Mouse (Mus musculus): ENCODE data around the gene Serpina12. TPM values are rescaled to one million over a fixed set of nuclear protein-coding genes. Genes with fewer than 3 reads are reported as not detected.

Gene Serpina12
- polyA plus RNA-seq (2012; rRNA removed): not detected in 2 replicates

DNA sequence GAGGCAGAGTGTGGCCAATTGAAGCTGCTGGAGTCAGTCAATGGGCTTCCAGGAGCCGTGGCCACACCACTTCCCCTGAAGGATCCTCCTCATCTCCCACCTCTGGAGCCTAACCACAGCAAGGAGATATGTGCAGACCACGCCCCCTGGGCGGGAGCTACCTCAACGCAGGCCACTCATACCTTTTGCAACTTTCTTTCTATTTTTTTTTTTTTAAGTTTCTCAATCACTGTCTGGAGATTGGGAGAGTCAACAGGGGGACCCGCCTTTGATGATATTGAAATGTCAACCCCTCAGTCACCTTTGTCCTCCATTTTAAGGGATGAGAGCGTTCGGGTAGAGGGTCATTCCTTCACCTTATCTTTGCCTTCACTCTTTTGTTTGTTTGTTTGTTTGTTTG is at the start of gene Serpina12:
TSS of gene Serpina12 (minus strand) at position 101 of the 400 bp plus-strand sequence.
- no peak for DNase-seq (ENCODE audit: low read depth)
- no peak for TF ChIP-seq CTCF (IDR thresholded peaks at IDR 0.05; ENCODE audit: borderline replicate concordance, extremely low read depth, insufficient read depth, insufficient read length)
- no peak for TF ChIP-seq POLR2A (IDR thresholded peaks at IDR 0.05; ENCODE audit: borderline replicate concordance, extremely low read depth, insufficient read depth, insufficient read length, poor library complexity, severe bottlenecking)

DNA sequence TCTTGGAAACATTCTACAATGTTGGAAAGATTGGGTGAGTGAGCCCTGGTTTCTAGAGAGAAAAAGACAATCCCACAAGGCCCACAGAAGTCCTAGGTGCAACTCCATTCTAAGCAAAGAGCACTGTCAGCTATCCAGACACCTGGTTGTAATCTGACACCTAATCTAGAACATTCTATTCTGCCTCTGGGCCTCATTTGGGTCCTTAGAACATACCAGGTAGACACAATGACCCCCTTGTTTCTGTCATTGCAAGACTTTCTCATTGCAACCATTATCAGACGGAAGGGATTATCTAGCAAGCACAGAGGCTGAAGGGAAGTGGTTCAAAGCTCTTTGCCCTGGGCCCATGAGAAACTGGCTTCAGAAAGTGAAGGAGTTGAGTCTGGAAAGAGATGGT is 47.1 kb upstream of the Serpina12 start:
- DNase-seq (ENCODE audit: low read depth): no peak

DNA sequence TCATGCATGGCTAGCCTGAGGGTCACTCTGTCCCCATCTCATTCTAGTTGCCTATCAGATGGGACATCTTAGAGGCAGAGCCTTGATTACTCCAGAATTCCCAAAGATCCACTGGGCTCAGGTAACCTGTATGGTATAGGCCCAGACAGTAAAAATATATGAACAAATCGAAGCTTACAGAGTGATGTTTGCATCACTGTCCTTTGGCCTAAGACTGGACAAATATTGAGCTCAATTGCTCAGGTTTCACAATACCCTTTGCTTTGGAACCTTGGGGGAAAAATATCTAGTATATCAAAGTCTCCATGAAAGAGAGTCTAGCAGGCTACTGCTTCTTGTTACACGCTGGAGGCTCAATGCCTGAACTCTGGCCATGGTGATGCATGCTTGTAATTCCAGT is 45.9 kb upstream of the Serpina12 start:
- no peak for TF ChIP-seq POLR2A (IDR thresholded peaks at IDR 0.05; ENCODE audit: borderline replicate concordance, extremely low read depth, insufficient read depth, insufficient read length, poor library complexity, severe bottlenecking)
- TF ChIP-seq CTCF (IDR thresholded peaks at IDR 0.05; ENCODE audit: borderline replicate concordance, extremely low read depth, insufficient read depth, insufficient read length): no peak
- DNase-seq (ENCODE audit: low read depth): no peak

More for the DNA sequence above, 47.1 kb upstream of the Serpina12 start:
- TF ChIP-seq CTCF (IDR thresholded peaks at IDR 0.05; ENCODE audit: borderline replicate concordance, extremely low read depth, insufficient read depth, insufficient read length): no peak
- TF ChIP-seq POLR2A (IDR thresholded peaks at IDR 0.05; ENCODE audit: borderline replicate concordance, extremely low read depth, insufficient read depth, insufficient read length, poor library complexity, severe bottlenecking): no peak

DNA sequence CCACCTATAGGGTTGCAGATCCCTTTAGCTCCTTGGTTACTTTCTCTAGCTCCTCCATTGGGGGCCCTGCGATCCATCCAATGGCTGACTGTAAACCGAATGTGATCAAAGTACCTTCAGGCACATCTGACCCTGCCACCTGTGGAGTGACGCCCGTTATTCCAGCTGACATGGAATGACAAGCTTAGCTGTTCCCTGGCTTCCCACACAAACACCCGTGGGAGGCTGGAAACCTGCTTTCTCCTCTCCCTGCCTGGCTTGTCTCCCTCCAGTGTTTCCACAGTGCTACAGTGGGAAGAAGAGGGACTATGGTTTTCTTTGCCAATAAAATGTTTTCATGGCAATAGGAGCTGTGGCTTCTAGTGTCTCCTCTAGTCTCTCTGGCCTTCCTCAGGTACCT is 28.0 kb upstream of the Serpina12 start:
- no peak for TF ChIP-seq CTCF (IDR thresholded peaks at IDR 0.05; ENCODE audit: borderline replicate concordance, extremely low read depth, insufficient read depth, insufficient read length)
- TF ChIP-seq POLR2A (IDR thresholded peaks at IDR 0.05; ENCODE audit: borderline replicate concordance, extremely low read depth, insufficient read depth, insufficient read length, poor library complexity, severe bottlenecking): no peak

DNA sequence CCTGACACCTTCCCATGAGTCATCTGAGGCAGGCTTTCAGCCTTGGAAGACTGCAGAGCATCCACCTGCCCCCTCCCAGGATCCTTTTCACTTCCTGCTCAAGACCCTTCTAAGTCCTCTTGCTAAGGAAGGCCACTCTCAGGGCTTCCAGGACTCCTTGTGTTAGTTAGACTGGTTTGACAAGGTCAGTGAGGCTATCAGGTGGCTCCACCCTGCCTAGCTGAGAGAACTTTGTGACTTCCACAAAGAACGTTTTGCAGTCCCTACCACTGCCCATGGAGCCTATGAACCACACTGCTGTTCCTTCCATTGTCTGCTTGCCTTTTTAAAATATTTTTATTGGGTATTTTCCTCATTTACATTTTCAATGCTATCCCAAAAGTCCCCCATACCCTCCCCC is 27.5 kb upstream of the Serpina12 start:
- no peak for DNase-seq (ENCODE audit: low read depth)
- TF ChIP-seq POLR2A (IDR thresholded peaks at IDR 0.05; ENCODE audit: borderline replicate concordance, extremely low read depth, insufficient read depth, insufficient read length, poor library complexity, severe bottlenecking): no peak
- no peak for TF ChIP-seq CTCF (IDR thresholded peaks at IDR 0.05; ENCODE audit: borderline replicate concordance, extremely low read depth, insufficient read depth, insufficient read length)

More for the DNA sequence above, 28.0 kb upstream of the Serpina12 start:
- DNase-seq (ENCODE audit: low read depth): no peak

DNA sequence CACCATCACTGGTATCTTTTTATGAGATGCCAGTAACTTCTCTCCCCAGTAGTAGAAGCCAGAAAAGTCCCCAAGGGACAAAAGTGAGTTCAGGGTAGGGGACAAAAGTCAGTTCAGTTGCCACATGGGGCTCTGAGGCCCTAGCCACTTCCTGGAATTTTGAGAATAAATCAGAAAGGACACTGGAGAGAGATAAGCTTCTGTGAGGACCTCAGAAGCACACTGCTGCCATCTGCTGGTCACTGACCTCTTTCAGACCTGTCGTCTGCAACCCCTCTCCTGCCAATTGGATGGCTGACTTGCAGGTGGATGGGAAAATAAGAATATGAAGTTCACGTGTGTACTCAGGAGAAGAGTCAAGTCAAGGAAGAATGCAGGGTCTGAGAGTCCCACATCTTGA is 25.4 kb upstream of the Serpina12 start:
- peak; percentile 85 for TF ChIP-seq CTCF (IDR thresholded peaks at IDR 0.05; ENCODE audit: borderline replicate concordance, extremely low read depth, insufficient read depth, insufficient read length)
- TF ChIP-seq POLR2A (IDR thresholded peaks at IDR 0.05; ENCODE audit: borderline replicate concordance, extremely low read depth, insufficient read depth, insufficient read length, poor library complexity, severe bottlenecking): no peak
- DNase-seq (ENCODE audit: low read depth): peak; percentile 89

DNA sequence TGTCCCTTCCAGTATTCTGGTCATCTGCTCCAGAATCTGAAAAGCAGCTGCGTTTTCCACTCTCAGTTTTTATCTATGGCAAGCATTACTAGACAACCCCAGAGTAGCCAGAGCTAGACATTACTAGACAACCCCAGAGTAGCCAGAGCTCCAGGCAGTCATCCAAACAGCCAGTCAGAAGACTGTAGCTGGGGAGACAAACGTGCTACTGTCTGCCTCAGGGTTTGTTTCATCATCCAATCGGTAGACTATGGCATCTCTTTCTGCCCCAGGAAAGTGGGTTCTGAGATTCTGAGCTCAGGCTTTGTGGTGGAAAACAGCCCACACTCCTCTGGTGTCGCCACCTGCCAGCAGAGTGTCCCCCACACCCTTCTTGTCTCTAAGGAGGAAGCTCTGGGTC is 23.3 kb upstream of the Serpina12 start:
- TF ChIP-seq POLR2A (IDR thresholded peaks at IDR 0.05; ENCODE audit: borderline replicate concordance, extremely low read depth, insufficient read depth, insufficient read length, poor library complexity, severe bottlenecking) (no peak), CTCF (IDR thresholded peaks at IDR 0.05; ENCODE audit: borderline replicate concordance, extremely low read depth, insufficient read depth, insufficient read length) (no peak)
- DNase-seq (ENCODE audit: low read depth): peak; percentile 92

DNA sequence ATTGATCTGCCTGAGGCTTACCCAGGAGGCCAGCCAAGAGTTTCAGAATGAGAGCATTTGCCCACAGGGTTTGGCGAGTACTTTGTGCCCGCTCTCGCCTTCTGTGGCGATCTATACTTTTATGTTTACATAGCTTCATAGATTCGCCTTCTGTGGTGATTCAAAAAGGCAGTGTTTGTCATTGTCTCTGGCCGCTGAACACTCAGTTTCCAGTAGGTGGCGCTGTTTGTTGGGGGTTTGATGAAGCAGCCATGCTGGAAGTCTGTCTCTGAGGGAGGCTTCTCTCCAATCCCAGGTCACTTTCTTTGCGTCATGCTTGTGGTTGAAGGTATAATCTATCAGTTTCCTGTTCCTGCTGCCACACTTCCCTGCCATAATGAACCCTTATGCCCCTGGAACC is 22.0 kb upstream of the Serpina12 start:
- TF ChIP-seq CTCF (IDR thresholded peaks at IDR 0.05; ENCODE audit: borderline replicate concordance, extremely low read depth, insufficient read depth, insufficient read length) (peak; percentile 77), POLR2A (IDR thresholded peaks at IDR 0.05; ENCODE audit: borderline replicate concordance, extremely low read depth, insufficient read depth, insufficient read length, poor library complexity, severe bottlenecking) (no peak)
- DNase-seq (ENCODE audit: low read depth): peak; percentile 76

DNA sequence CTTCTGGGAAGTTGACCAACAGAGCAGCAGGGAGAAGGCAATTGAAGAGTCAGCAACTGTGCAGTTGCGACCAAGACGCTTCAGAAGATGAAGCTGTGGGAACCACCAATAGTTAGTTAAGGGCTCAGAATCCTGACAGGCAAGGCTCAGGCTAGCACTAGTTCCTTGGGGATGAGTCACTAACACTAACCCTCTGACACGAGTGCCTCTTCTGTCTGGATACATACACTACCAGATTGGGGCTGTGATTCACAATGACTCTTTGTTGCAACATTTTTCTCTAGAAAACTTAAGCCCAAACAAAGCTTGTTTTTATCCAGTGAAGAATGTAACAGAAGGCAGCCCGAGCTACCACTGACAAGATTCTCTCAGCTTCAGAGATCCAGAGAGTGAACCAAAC is 20.8 kb upstream of the Serpina12 start:
- DNase-seq (ENCODE audit: low read depth): no peak
- TF ChIP-seq POLR2A (IDR thresholded peaks at IDR 0.05; ENCODE audit: borderline replicate concordance, extremely low read depth, insufficient read depth, insufficient read length, poor library complexity, severe bottlenecking) (no peak), CTCF (IDR thresholded peaks at IDR 0.05; ENCODE audit: borderline replicate concordance, extremely low read depth, insufficient read depth, insufficient read length) (no peak)

DNA sequence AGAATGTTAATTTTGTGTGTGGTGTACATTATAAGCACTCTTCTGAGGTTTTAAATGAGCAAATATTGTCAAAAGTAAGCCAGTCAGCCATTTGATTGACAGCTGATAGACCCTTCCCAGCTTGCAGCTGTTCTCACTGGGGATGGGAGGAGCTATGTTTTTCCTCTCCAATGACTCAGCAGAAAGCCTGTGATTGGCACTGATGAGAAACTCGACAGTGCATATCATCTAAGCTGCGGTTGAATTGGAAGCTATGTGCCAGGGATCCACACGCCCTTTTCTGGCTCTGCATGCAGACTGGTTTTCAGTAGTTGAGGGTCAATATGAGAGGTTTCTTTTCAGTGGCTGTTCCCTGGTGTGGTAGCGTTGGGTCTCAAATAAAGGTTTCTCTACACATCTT is 20.3 kb upstream of the Serpina12 start:
- peak; percentile 37 for DNase-seq (ENCODE audit: low read depth)
- no peak for TF ChIP-seq POLR2A (IDR thresholded peaks at IDR 0.05; ENCODE audit: borderline replicate concordance, extremely low read depth, insufficient read depth, insufficient read length, poor library complexity, severe bottlenecking)
- TF ChIP-seq CTCF (IDR thresholded peaks at IDR 0.05; ENCODE audit: borderline replicate concordance, extremely low read depth, insufficient read depth, insufficient read length): no peak

DNA sequence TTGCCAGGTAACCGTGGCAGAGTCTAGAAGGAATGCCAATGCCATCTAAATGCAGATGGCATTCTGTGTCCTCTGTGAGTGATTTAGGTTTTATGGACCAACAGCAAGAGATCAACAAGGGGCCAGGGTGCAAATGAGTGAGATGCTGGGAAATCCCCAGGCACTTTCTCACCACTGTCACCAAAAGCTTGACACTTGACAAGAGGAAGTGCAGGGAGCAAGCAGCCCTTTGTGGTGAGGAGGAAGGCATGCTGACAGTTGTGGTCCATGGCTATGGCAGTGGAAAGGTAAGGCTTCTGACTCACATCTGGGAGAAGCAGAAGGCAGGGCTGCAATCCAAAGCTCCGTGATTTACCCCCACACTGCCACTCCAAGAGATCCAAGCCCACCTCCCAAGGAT is 17.6 kb upstream of the Serpina12 start:
- TF ChIP-seq CTCF (IDR thresholded peaks at IDR 0.05; ENCODE audit: borderline replicate concordance, extremely low read depth, insufficient read depth, insufficient read length): no peak
- no peak for DNase-seq (ENCODE audit: low read depth)

DNA sequence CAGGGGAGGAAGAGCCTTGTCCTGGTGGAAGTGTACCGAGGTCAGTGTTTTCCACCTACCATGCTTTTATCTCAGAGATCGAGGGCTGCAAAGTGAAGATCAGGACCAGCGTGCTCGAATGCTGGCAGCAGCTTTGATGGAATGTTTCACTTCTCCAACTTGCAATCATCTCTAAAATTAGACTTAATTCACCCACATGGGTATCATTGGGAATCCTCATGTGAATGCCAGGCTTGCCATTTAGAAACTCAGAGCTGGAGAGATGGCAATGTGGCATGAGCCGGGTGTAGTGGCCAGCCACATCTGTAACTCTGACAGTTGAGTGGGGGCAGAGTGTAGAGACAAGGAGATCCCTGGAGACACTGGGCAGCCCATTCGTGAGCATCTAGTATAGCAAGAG is 15.9 kb upstream of the Serpina12 start:
- TF ChIP-seq CTCF (IDR thresholded peaks at IDR 0.05; ENCODE audit: borderline replicate concordance, extremely low read depth, insufficient read depth, insufficient read length): no peak
- no peak for TF ChIP-seq POLR2A (IDR thresholded peaks at IDR 0.05; ENCODE audit: borderline replicate concordance, extremely low read depth, insufficient read depth, insufficient read length, poor library complexity, severe bottlenecking)
- no peak for DNase-seq (ENCODE audit: low read depth)

DNA sequence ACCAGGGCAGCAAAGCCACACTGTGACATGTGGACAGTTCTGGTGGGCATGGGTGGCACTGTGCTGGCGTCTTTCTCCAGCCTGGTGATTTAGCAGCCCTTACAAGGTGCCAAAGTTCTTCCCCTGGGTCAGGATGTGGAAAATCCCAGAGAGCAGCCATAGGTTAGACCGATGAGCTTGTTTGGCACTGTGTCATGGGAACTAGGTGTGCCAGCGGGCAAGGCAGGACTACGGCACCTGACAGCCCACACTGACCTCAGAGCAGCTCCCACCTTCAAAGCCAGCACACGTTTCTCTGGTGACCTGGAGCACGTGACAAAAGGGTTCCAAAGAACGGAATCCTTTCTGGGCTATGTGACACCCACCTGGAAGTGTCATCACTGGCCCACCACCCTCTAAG is 13.3 kb upstream of the Serpina12 start:
- TF ChIP-seq POLR2A (IDR thresholded peaks at IDR 0.05; ENCODE audit: borderline replicate concordance, extremely low read depth, insufficient read depth, insufficient read length, poor library complexity, severe bottlenecking): no peak
- TF ChIP-seq CTCF (IDR thresholded peaks at IDR 0.05; ENCODE audit: borderline replicate concordance, extremely low read depth, insufficient read depth, insufficient read length): no peak

More for the DNA sequence above, 13.3 kb upstream of the Serpina12 start:
- DNase-seq (ENCODE audit: low read depth): no peak

All from brain, embryonic 14.5 days (tissue).